Mouse (Mus musculus) heart, embryonic 16.5 days (tissue): Measurements from ENCODE around the gene Imp4. TPM values are rescaled to one million over a fixed set of nuclear protein-coding genes. Genes with fewer than 3 reads are reported as not detected.

Experiments used
- ATAC-seq: fragments of 200-750 bp; cut with Nextera tagmentation; replicated peaks from 2 replicates; pipeline ENCODE4 v1.8.0; 2017; ENCODE audit warnings: moderate number of reproducible peaks; ENCODE audit not compliant: insufficient read depth, low FRiP score; ENCODE audit errors: extremely low read depth
- H3K27ac ChIP-seq: fragments of 300-500 bp; sonication (generic); 2 replicates; pipeline ENCODE4 v1.5.1; 2014; ENCODE audit warnings: mild to moderate bottlenecking, low read length, control low read depth, moderate library complexity
- H3K27me3 ChIP-seq: fragments of 300-500 bp; sonication (generic); 2 replicates; pipeline ENCODE4 v1.6.1; 2014; ENCODE audit warnings: low read length, mixed read lengths; ENCODE audit not compliant: control insufficient read depth, insufficient read depth
- H3K36me3 ChIP-seq: fragments of 300-500 bp; sonication (generic); 2 replicates; pipeline ENCODE4 v1.6.1; 2014; ENCODE audit not compliant: control insufficient read depth, insufficient read depth
- H3K4me1 ChIP-seq: fragments of 300-500 bp; sonication (generic); 2 replicates; pipeline ENCODE4 v1.6.1; 2014; ENCODE audit warnings: low read length, mixed read lengths; ENCODE audit not compliant: control insufficient read depth, insufficient read depth
- H3K4me2 ChIP-seq: fragments of 300-500 bp; sonication (generic); 2 replicates; pipeline ENCODE4 v1.6.1; 2014; ENCODE audit warnings: low read depth, mild to moderate bottlenecking, control low read depth, low read length
- H3K4me3 ChIP-seq: fragments of 300-500 bp; sonication (generic); 2 replicates; pipeline ENCODE4 v1.5.1; 2014; ENCODE audit warnings: mild to moderate bottlenecking, control low read depth, low read length
- H3K9ac ChIP-seq: fragments of 300-500 bp; sonication (generic); 2 replicates; pipeline ENCODE4 v1.6.1; 2014; ENCODE audit warnings: low read length, control low read depth
- H3K9me3 ChIP-seq: fragments of 300-500 bp; sonication (generic); replicated peaks from 2 replicates; pipeline ENCODE4 v1.6.1; 2016; ENCODE audit warnings: low read length; ENCODE audit not compliant: control insufficient read depth
- WGBS: fragments of 180-500 bp; shearing (Covaris S2); extraction: QIAGEN DNeasy Blood & Tissue Kit; methylation state at CpG from one replicate; pipeline ENCODE4 v1.1.7; 2014; 5-methylcytosine and 5-hydroxymethylcytosine counted together
- polyA plus RNA-seq: library from polyadenylated mRNA; unstranded; fragments of >200 nt; fragmentation: Nextera tagmentation; extraction: Ambion mirVana; gene quantifications from 2 replicates; pipeline ENCODE4 v1.2.1, GENCODE M21; 2015

Imp4 gene
- polyA plus RNA-seq, 1 experiment from 2014 or later = 64.9 TPM

DNA sequence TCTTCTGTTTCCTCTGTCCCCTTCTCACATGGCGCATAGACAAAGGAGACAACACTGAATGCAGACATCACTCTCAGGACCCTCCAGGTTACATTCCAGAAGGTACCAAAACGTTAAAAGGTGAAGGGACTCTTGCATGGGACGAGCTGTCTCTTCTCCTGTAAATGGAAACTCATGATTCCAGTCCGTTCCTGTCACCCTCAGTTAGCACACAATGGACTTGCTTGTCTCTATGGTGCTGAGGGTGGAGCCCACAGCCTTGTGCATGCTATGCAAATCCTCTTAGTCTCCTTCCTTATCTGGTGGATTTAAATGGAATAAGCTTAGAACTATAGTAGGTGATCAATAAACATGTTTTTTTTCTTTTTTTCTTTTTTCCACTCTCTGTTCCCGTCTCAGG, 30.1 kb downstream of the Imp4 start:
- WGBS = 67% methylated on average over 5 of the region's 5 CpGs
- Histone ChIP-seq H3K9ac (no peak overlapping the region), H3K9me3 (no peaks in the 10 kb centered on the region), H3K4me3 (no peak overlapping the region), H3K4me1 (no peaks in the 10 kb centered on the region; the same call in 1 of the 2 replicates), H3K4me2 (no peak overlapping the region), H3K27ac (no peak overlapping the region), H3K36me3 (no peaks in the 10 kb centered on the region), H3K27me3 (peaks cover 4% of the 10 kb centered on the region)
- no peak for ATAC-seq

DNA sequence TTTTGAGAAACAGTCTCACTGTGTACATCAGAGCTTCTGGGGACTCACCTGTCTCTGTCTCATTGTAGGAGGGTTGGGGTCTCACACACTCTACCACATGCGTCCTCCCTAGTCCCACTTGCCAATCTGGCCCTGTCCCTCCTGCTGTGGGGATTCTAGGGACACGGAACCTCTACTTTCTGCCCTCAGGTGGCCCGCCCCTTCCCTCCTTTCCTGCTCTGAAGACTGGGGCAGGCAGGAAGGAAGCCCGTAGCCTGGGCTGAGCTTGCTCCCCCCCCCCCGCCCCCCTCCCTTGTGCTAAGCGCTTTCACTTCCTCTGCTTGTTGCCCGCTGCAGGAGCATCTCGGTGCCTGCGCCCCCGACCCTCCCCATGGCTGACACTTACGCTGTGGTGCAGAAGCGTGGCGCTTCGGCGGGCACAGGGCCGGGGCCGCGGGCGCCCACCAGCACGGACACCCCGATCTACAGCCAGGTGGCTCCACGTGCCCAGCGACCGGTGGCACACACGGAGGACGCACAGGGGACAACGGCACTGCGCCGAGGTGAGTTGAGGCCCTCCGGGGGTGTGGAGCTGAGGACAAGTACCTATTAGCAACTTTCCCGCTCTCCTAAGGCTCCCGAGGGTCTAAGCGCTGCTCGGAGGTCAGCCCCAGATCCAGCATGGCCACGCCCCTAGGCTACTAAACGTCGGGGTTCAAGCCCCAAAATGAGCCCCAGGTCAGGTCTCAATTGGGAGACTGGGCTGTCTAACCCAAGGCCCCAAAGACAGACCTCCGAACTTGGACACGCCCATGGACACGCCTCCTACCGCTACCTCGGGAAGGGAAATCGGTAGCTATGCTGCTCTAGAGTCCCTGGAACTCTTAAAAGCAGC, 33.0 kb downstream of the Imp4 start:
- ATAC-seq = peak; percentile 79
- under 1% methylated on average over 43 of the region's 43 CpGs for WGBS
- H3K27ac ChIP-seq = peak overlapping the region; percentile 35; the same call in 1 of the 2 replicates

DNA sequence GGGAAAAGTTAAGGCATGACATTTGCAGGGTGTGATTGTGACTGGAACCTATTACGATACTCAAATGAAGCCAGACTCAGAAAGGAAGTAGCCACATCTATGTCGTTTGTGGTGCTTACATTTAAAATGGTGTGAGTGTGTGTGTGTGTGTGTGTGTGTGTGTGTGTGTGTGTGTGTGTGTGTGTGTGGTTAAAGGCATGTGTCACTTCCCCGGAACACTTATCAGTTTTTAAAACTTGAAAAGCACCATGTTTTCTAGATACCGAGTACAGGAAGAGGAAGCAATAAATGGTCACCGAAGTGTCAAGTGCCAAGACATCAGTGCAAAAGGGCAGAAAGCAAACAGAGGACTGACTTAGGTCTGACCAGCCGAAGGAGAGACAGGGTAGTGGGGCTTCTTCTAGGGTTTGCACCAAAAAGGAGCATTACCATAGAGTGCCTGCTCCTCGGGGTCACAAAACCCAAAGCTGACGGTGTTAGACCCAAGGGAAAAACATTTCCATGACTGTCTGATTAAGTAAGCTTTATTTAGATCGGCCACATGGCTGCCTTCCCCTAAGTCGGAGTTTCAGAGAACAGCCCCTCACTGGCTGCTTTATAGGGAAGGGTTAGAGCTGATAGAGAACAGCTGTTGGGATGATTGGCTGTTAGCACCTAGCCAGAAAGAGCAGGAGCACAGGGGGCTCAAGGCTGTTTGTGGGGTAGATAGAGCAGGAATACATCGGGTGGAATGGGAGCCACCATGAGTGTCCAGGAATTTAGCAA, 39.4 kb downstream of the Imp4 start:
- Histone ChIP-seq H3K27ac (peak overlapping the region; percentile 61), H3K4me2 (peak overlapping the region; percentile 45; the same call in 1 of the 2 replicates), H3K4me3 (no peak overlapping the region), H3K27me3 (no peaks in the 10 kb centered on the region), H3K36me3 (no peaks in the 10 kb centered on the region), H3K9ac (no peak overlapping the region), H3K9me3 (no peaks in the 10 kb centered on the region), H3K4me1 (peaks cover 20% of the 10 kb centered on the region)
- 15% methylated on average over 11 of the region's 11 CpGs for WGBS
- peak; percentile 64 for ATAC-seq

More for the DNA sequence above, 33.0 kb downstream of the Imp4 start:
- peak overlapping the region; percentile 81 for H3K4me3 ChIP-seq
- H3K4me2 ChIP-seq = peak overlapping the region; percentile 98
- H3K27me3 ChIP-seq = peaks cover 4% of the 10 kb centered on the region
- no peaks in the 10 kb centered on the region; the same call in 1 of the 2 replicates for H3K4me1 ChIP-seq
- no peaks in the 10 kb centered on the region for H3K9me3 ChIP-seq
- H3K36me3 ChIP-seq = no peaks in the 10 kb centered on the region
- peak overlapping the region; percentile 82 for H3K9ac ChIP-seq

DNA sequence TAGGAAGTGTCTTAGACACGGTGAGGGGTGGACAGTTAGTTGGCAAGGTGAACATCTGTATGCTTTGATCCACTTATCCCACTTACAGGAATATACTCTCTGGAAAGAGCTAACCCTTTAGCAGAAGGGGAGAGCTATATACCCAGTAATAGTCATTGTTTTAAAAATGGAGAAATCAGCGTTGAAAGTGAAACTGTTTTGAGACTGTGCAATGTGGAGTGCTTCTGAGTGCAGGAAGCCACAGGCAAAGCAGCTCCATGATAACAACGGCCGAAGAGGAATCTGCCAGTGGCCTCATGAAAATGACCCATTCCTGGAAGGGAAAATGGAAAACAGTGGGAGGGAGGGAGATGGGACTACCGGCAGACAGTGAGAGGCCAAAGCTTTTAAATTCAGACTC, 41.1 kb downstream of the Imp4 start:
- no peaks in the 10 kb centered on the region for H3K9me3 ChIP-seq
- peaks cover 23% of the 10 kb centered on the region for H3K4me1 ChIP-seq
- WGBS = 32% methylated on average over 5 of the region's 5 CpGs
- H3K4me2 ChIP-seq = no peak overlapping the region; the same call in 1 of the 2 replicates
- no peak overlapping the region for H3K4me3 ChIP-seq
- no peak overlapping the region for H3K9ac ChIP-seq
- H3K27me3 ChIP-seq = no peaks in the 10 kb centered on the region
- no peak for ATAC-seq
- H3K36me3 ChIP-seq = no peaks in the 10 kb centered on the region
- H3K27ac ChIP-seq = no peak overlapping the region

DNA sequence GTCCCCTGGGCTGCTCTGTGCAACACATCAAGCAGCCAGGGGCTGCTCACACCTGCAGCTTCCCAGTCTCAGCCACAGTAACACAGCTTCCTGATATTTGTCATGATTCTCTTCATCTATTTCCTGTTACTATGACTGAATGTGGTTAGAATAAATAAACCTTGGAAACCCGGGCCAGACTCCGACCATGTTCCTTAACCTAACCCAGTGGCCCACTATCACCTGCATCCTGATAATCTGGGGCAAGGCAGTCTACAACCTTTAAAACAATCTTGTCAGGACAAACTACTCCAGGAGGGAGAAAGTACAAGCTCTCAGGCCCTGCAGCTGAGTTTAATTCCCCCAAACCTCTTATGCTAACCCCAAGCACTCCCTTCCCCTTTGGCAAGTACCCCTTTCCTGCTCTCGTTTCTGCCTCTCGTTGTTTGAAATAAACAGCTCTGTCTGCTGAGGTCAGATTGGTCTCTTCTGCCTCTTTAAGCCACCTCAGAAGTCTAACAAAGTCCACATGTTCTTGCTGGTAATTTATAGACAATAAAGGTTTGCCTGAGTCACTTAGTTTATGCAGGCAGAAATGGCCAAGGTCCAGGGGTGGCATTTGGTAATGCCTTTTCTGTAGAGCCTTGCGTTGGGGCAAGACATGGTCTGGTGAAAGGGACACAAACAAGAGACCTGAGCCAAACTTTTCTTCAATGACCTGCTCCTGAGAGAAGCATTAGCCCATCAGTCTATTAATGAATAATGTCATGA, 42.4 kb downstream of the Imp4 start:
- Histone ChIP-seq H3K4me2 (no peak overlapping the region), H3K36me3 (no peaks in the 10 kb centered on the region), H3K4me3 (no peak overlapping the region), H3K9me3 (no peaks in the 10 kb centered on the region), H3K9ac (no peak overlapping the region), H3K4me1 (peaks cover 23% of the 10 kb centered on the region), H3K27ac (no peak overlapping the region; the same call in 1 of the 2 replicates), H3K27me3 (no peaks in the 10 kb centered on the region)
- WGBS = 61% methylated on average over 5 of the region's 5 CpGs
- ATAC-seq = no peak

DNA sequence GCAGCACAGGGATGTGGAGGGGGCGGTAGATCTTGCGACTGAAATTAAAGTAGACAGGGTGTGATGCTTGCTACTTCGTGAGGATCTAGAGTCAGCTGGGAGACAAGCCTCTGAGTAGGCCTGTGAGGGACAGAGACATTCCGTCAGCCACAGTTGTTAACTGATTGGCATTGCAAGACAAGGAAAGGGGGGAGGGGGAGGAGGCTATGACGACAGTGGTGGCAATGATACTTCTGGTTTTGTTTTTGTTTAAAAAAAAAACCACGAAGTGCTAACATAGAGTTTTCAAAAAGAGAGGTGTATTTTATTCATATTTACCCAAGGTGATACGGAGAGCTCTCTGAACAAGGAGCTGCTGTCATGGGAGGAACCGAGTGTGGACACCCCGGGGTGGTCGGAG, 44.8 kb downstream of the Imp4 start:
- Histone ChIP-seq H3K9ac (no peak overlapping the region), H3K4me2 (no peak overlapping the region), H3K27me3 (no peaks in the 10 kb centered on the region), H3K4me1 (peaks cover 12% of the 10 kb centered on the region), H3K9me3 (no peaks in the 10 kb centered on the region), H3K4me3 (no peak overlapping the region), H3K36me3 (no peaks in the 10 kb centered on the region), H3K27ac (no peak overlapping the region)
- 60% methylated on average over 10 of the region's 10 CpGs for WGBS
- no peak for ATAC-seq

DNA sequence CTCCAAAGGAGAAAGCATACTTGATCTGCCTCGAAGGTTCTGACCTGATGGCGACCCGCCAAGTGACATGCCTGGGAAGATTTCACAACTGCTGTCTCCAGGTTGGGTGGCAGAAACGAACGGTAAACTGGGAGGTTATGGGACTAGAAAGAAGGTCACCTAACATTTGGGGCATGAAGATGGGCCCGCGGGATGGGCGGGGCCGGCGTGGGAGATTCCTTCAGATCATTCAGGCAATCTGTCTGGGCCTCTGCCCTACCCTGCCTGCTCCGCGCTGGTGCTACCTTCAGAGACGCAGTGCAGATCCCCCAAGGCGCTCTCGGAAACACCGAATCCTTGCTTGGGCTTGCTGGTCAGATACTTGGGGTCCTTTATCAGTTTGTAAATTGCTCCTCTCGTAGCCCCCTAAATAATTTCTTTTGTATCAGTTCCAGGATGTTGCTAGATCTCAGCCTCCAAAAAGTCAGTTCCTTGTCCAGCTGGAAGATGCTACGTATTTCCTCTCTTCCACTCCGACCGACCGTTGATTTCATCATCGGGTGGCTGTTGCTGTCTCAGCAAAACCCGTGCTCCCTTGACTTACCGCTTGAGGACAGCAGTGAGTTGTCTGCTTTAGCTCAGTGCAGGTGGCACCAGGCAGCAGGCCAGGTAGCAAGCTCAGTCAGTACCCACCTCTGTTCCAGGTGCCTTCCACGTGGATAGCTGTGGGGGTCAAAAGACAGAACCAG, 46.0 kb downstream of the Imp4 start:
- ATAC-seq = 0 out of 2 replicates have a peak, but pooled peaks have one; percentile 28
- peak overlapping the region; percentile 33 for H3K9ac ChIP-seq
- WGBS = 6% methylated on average over 25 of the region's 25 CpGs
- H3K9me3 ChIP-seq = no peaks in the 10 kb centered on the region
- H3K4me2 ChIP-seq = peak overlapping the region; percentile 67
- peak overlapping the region; percentile 34 for H3K4me3 ChIP-seq
- peaks cover 6% of the 10 kb centered on the region; the same call in 1 of the 2 replicates for H3K4me1 ChIP-seq
- no peak overlapping the region for H3K27ac ChIP-seq
- no peaks in the 10 kb centered on the region for H3K27me3 ChIP-seq
- no peaks in the 10 kb centered on the region for H3K36me3 ChIP-seq

DNA sequence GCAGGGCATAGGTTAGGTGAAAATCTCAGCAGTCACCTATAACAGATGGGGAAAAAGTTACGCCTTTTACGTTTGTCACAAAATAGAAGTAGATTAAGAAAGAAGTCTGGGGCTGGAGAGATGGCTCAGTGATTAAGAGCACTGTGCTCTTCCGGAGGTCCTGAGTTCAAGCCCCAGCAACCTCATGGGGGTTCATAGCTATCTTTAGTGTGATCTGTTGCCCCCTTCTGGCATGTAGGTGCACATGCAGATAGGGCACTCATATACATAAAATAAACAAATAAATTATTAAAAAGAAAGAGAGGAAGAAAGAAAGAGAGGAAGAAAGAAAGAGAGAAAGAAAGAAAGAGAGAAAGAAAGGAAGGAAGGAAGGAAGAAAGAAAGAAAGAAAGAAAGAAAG, 47.7 kb downstream of the Imp4 start:
- 88% methylated on average over 3 of the region's 3 CpGs for WGBS
- no peaks in the 10 kb centered on the region for H3K36me3 ChIP-seq
- no peak for ATAC-seq

More for the DNA sequence above, 47.7 kb downstream of the Imp4 start:
- H3K27ac ChIP-seq = no peak overlapping the region
- H3K9ac ChIP-seq = no peak overlapping the region
- H3K4me1 ChIP-seq = peaks cover 3% of the 10 kb centered on the region; the same call in 1 of the 2 replicates
- no peak overlapping the region for H3K4me3 ChIP-seq
- H3K4me2 ChIP-seq = no peak overlapping the region
- no peaks in the 10 kb centered on the region for H3K27me3 ChIP-seq
- no peaks in the 10 kb centered on the region; the same call in 1 of the 2 replicates for H3K9me3 ChIP-seq
